Mouse (Mus musculus): ENCODE measurements around the gene Cacna1a. TPM values are rescaled to one million over a fixed set of nuclear protein-coding genes. Genes with fewer than 3 reads are reported as not detected.
A peak's percentile ranks its signal among the peaks of the same experiment; 100 is the strongest.

The Cacna1a gene
- total and polyA plus RNA-seq, 3 experiments = 3.2 to 5.1 TPM; not detected in 1

DNA sequence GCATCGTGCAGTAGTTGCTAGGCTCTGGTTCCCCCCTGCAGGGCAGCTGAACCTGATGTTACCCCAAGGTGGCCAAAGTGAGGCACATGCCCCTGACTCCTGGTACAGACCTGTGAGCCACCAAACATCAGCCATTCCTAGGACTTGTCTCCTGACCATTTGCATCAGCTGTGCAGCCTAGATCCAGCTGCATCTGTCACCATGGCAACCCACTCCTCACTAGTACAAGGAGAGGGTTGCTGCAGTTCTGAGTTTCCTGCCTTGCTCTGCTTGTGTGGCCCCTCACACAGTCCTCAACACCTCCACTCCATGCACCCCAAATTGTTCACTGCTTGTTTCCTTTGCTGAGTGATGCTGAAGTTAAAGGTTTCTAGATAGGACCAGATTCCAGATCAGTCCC lies 175.8 kb downstream of the Cacna1a start:
- no peaks in the 10 kb centered on the region for H3K79me2 ChIP-seq (ENCODE audit: control insufficient read depth, insufficient read depth, low read length, poor library complexity)
- H3K9ac ChIP-seq (ENCODE audit: control insufficient read depth, low read depth, low read length, poor library complexity, severe bottlenecking) = no peak overlapping the region
- no peak for DNase-seq (ENCODE audit: low read depth, low spot score)
- H3K27me3 ChIP-seq (ENCODE audit: control insufficient read depth in 1 of 2, insufficient read depth in 2 of 2, low read length in 2 of 2) = no peaks in the 10 kb centered on the region
- no peak overlapping the region for H3K4me3 ChIP-seq (ENCODE audit: control insufficient read depth in 1 of 2, insufficient read depth in 1 of 2, low read depth in 2 of 2, low read length in 2 of 2)
- H3K36me3 ChIP-seq (ENCODE audit: control insufficient read depth in 1 of 2, insufficient read depth in 2 of 2, low read length in 2 of 2) = peaks cover 0 to 5% of the 10 kb centered on the region in 2 experiments; a peak in 2 of 4 replicates
- H3K4me1 ChIP-seq (ENCODE audit: control insufficient read depth in 1 of 2, insufficient read depth in 2 of 2, low read length in 2 of 2) = peaks cover 2 to 13% of the 10 kb centered on the region in 2 experiments; a peak in 3 of 4 replicates
- no peaks in the 10 kb centered on the region for H3K9me3 ChIP-seq (replicated peaks; ENCODE audit: insufficient read depth, low read length)
- TF ChIP-seq NRF1 (IDR thresholded peaks at IDR 0.05; ENCODE audit: insufficient read depth, low read depth, low read length, poor library complexity, severe bottlenecking) (no peak), NELFE (IDR thresholded peaks at IDR 0.05; ENCODE audit: low read depth, low read length) (no peak), ZMIZ1 (IDR thresholded peaks at IDR 0.05; ENCODE audit: low read depth, low read length) (no peak), GATA1 (IDR thresholded peaks at IDR 0.05; ENCODE audit: low read depth, low read length) (no peak), BHLHE40 (IDR thresholded peaks at IDR 0.05; ENCODE audit: borderline replicate concordance, low read depth, low read length) (no peak), POLR2AphosphoS2 (IDR thresholded peaks at IDR 0.05; ENCODE audit: low read length) (no peak), HCFC1 (IDR thresholded peaks at IDR 0.05; ENCODE audit: low read depth, low read length) (no peak), ETS1 (IDR thresholded peaks at IDR 0.05; ENCODE audit: low read depth, low read length) (no peak), POLR2A (IDR thresholded peaks at IDR 0.05; ENCODE audit: control insufficient read depth in 1 of 2, insufficient read depth in 1 of 2, low read depth in 1 of 2, low read length in 2 of 2, poor library complexity in 1 of 2) (no peak), ZNF384 (IDR thresholded peaks at IDR 0.05; ENCODE audit: low read depth, low read length) (no peak), E2F4 (IDR thresholded peaks at IDR 0.05; ENCODE audit: borderline replicate concordance, low read depth, low read length) (no peak), JUND (IDR thresholded peaks at IDR 0.05; ENCODE audit: low read depth, low read length) (no peak), GABPA (IDR thresholded peaks at IDR 0.05; ENCODE audit: low read depth, low read length) (no peak), TBP (IDR thresholded peaks at IDR 0.05; ENCODE audit: low read depth, low read length) (no peak), KAT2A (conservative IDR thresholded peaks at IDR 0.05; ENCODE audit: low read depth, low read length) (no peak), CHD2 (IDR thresholded peaks at IDR 0.05; ENCODE audit: low read length) (no peak), UBTF (IDR thresholded peaks at IDR 0.05; ENCODE audit: borderline replicate concordance, insufficient read depth, low read depth, low read length) (no peak), MAZ (IDR thresholded peaks at IDR 0.05; ENCODE audit: low read depth, low read length) (no peak), ELF1 (IDR thresholded peaks at IDR 0.05; ENCODE audit: low read depth, low read length) (no peak)
- H3K27ac ChIP-seq (ENCODE audit: control insufficient read depth, low read depth, low read length) = no peak overlapping the region

DNA sequence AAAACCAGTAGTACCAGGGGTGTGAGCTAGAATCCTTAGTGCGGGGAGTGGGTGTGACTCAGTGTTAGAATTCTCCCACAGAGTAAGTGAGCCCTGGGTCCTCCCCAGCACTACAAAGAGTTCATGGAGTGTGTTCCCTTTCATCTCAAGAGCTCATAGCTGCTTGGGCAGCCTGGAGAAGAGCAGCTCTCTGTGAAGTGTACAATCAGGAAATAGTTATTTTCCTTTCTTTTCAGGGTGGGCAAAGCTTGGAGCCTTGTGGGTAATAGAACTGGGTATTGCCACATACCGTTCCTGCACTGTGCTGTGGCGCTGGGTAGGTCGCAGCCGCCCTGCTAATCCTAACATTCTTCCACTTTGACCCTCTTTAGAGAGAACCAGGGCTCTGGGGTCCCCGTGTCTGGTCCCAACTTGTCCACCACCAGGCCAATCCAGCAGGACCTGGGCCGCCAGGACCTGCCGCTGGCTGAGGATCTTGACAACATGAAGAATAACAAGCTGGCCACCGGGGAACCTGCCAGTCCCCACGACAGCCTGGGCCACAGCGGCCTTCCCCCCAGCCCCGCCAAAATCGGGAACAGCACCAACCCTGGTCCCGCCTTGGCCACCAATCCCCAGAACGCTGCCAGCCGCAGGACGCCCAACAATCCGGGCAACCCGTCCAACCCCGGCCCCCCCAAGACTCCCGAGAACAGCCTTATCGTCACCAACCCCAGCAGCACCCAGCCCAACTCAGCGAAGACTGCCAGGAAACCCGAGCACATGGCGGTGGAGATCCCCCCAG lies 177.5 kb downstream of the Cacna1a start:
- DNase-seq (ENCODE audit: low read depth, low spot score) = peak; percentile 28
- TF ChIP-seq CTCF (IDR thresholded peaks at IDR 0.05 in 2 of 3, conservative IDR thresholded peaks at IDR 0.05 in 1 of 3; ENCODE audit: control insufficient read depth in 1 of 3, insufficient read depth in 1 of 3, low read depth in 2 of 3, low read length in 3 of 3, poor library complexity in 1 of 3, severe bottlenecking in 1 of 3) = 0 out of 6 replicates have a peak, but pooled peaks of 1 of the 3 experiments have one; percentile 0
- TF ChIP-seq MEF2A (IDR thresholded peaks at IDR 0.05; ENCODE audit: extremely low read depth, insufficient replicate concordance, low read depth, low read length, poor library complexity, severe bottlenecking) = no peak
- Histone ChIP-seq H3K27me3 (ENCODE audit: control insufficient read depth in 1 of 2, insufficient read depth in 2 of 2, low read length in 2 of 2) (no peaks in the 10 kb centered on the region), H3K27ac (ENCODE audit: control insufficient read depth, low read depth, low read length) (no peak overlapping the region), H3K9me3 (replicated peaks; ENCODE audit: insufficient read depth, low read length) (no peaks in the 10 kb centered on the region), H3K4me3 (ENCODE audit: control insufficient read depth in 1 of 2, insufficient read depth in 1 of 2, low read depth in 2 of 2, low read length in 2 of 2) (no peak overlapping the region), H3K4me1 (ENCODE audit: control insufficient read depth in 1 of 2, insufficient read depth in 2 of 2, low read length in 2 of 2) (peaks cover 2 to 21% of the 10 kb centered on the region in 2 experiments), H3K79me2 (ENCODE audit: control insufficient read depth, insufficient read depth, low read length, poor library complexity) (no peaks in the 10 kb centered on the region), H3K36me3 (ENCODE audit: control insufficient read depth in 1 of 2, insufficient read depth in 2 of 2, low read length in 2 of 2) (peaks cover 0 to 7% of the 10 kb centered on the region in 2 experiments; a peak in 2 of 4 replicates), H3K9ac (ENCODE audit: control insufficient read depth, low read depth, low read length, poor library complexity, severe bottlenecking) (no peak overlapping the region)

All from MEL (cell line).